Mouse (Mus musculus) forebrain, postnatal 0 days (tissue): Measurements from ENCODE around the gene Gtdc1. TPM values are rescaled to one million over a fixed set of nuclear protein-coding genes. Genes with fewer than 3 reads are reported as not detected.

Experiments
- ATAC-seq: fragments of 200-750 bp; cut with Nextera tagmentation; 2 replicates; pipeline ENCODE4 v1.8.0; 2017; ENCODE audit warnings: mild to moderate bottlenecking, moderate library complexity
- DNase-seq: peaks from one replicate; pipeline ENCODE4 v3.0.0-alpha.2; 2015
- H3K27ac ChIP-seq: fragments of 300-500 bp; sonication (generic); 2 replicates; pipeline ENCODE4 v1.5.1; 2014; ENCODE audit warnings: low read depth, mild to moderate bottlenecking, antibody characterized with exemption, low read length, moderate library complexity, mixed read lengths
- H3K27me3 ChIP-seq: fragments of 300-500 bp; sonication (generic); 2 replicates; pipeline ENCODE4 v1.6.1; 2014; ENCODE audit warnings: mild to moderate bottlenecking, low read length, mixed read lengths; ENCODE audit not compliant: insufficient read depth
- H3K36me3 ChIP-seq: fragments of 300-500 bp; sonication (generic); 2 replicates; pipeline ENCODE4 v1.6.1; 2014; ENCODE audit warnings: mild to moderate bottlenecking, moderate library complexity; ENCODE audit not compliant: insufficient read depth
- H3K4me1 ChIP-seq: fragments of 300-500 bp; sonication (generic); 2 replicates; pipeline ENCODE4 v1.6.1; 2014; ENCODE audit warnings: antibody characterized with exemption; ENCODE audit not compliant: insufficient read depth
- H3K4me2 ChIP-seq: fragments of 300-500 bp; sonication (generic); 2 replicates; pipeline ENCODE4 v1.6.1; 2014; ENCODE audit warnings: low read depth, mild to moderate bottlenecking, moderate library complexity
- H3K4me3 ChIP-seq: fragments of 300-500 bp; sonication (generic); 2 replicates; pipeline ENCODE4 v1.5.1; 2014; ENCODE audit warnings: low read depth, low read length, mixed read lengths
- H3K9ac ChIP-seq: fragments of 300-500 bp; sonication (generic); 2 replicates; pipeline ENCODE4 v1.6.1; 2014; ENCODE audit warnings: mild to moderate bottlenecking
- H3K9me3 ChIP-seq: fragments of 300-500 bp; sonication (generic); 2 replicates; pipeline ENCODE4 v1.6.1; 2016; ENCODE audit warnings: low read length
- CTCF ChIP-seq: sonication (generic); IDR thresholded peaks from 2 replicates; pipeline ENCODE4 v1.5.1; 2016; ENCODE audit warnings: antibody characterized with exemption, control low read depth, low read depth
- WGBS: fragments of 180-500 bp; shearing (Covaris S2); extraction: QIAGEN DNeasy Blood & Tissue Kit; methylation state at CpG from one replicate; pipeline ENCODE4 v1.1.7; 2014; 5-methylcytosine and 5-hydroxymethylcytosine counted together
- polyA plus RNA-seq: library from polyadenylated mRNA; unstranded; fragments of >200 nt; fragmentation: Nextera tagmentation; extraction: Ambion mirVana; gene quantifications from 2 replicates; pipeline ENCODE4 v1.2.1, GENCODE M21; 2015
- total RNA-seq: library from RNA; depleted of rRNA; stranded (reverse); fragments of >200 nt; gene quantifications from 2 replicates; pipeline ENCODE4 v1.2.3, GENCODE M21; 2014

Gene Gtdc1
- total and polyA plus RNA-seq, 2 experiments from 2014 or later: 30.7 to 77.0 TPM

DNA sequence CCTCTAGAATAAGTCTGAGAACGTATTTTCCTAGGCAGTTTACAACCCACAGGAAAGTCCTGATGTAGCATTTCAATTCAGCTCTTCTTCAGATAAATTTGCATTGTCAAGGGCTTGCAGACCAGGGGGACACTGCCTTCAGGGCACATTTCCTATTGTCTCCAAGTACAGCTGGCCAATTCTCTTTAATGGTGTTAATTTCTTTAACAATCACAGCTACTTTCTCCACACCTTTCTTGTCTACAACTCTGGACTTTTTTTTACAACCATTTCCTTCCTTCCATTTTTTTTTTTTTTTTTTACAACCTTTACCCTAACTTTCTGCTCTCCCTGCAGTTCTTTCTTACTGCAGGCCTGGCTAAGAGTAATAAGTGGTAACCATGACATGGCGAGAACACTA, 97.7 kb downstream of the Gtdc1 start:
- 86% methylated on average over 2 of the region's 2 CpGs for WGBS
- no peaks in the 10 kb centered on the region for H3K9me3 ChIP-seq
- H3K4me2 ChIP-seq: no peak overlapping the region
- no peak for ATAC-seq
- no peaks in the 10 kb centered on the region for H3K27me3 ChIP-seq
- no peaks in the 10 kb centered on the region for H3K36me3 ChIP-seq
- no peak overlapping the region for H3K9ac ChIP-seq
- H3K4me1 ChIP-seq: no peaks in the 10 kb centered on the region
- no peak overlapping the region for H3K27ac ChIP-seq
- DNase-seq: no peak
- no peak for TF ChIP-seq CTCF
- H3K4me3 ChIP-seq: no peak overlapping the region

DNA sequence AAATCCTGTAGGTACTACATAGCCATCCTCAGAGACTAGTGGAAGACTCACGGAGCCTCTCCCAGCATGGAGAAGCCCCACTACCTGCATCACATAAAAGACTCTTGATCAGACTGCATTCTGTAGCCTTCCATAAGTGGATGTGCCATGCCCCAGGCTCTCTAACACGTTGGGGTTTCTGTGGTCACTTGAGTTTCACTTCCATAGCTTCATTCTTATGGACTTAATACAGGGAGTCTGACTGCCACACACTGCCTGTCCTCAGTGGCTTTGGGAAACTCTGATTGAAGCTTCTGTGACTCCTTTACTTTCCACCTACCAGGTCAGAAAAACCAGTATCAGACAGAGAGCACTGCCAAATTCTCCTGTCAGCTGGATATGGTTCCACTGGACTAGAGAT, 98.1 kb downstream of the Gtdc1 start:
- H3K36me3 ChIP-seq: no peaks in the 10 kb centered on the region
- H3K4me2 ChIP-seq: no peak overlapping the region
- no peak for TF ChIP-seq CTCF
- H3K27me3 ChIP-seq: no peaks in the 10 kb centered on the region
- ATAC-seq (no peak), DNase-seq (no peak)
- WGBS: 80% methylated on average over 2 of the region's 2 CpGs
- no peaks in the 10 kb centered on the region for H3K9me3 ChIP-seq
- H3K4me3 ChIP-seq: no peak overlapping the region
- H3K9ac ChIP-seq: no peak overlapping the region
- no peaks in the 10 kb centered on the region for H3K4me1 ChIP-seq
- no peak overlapping the region for H3K27ac ChIP-seq

DNA sequence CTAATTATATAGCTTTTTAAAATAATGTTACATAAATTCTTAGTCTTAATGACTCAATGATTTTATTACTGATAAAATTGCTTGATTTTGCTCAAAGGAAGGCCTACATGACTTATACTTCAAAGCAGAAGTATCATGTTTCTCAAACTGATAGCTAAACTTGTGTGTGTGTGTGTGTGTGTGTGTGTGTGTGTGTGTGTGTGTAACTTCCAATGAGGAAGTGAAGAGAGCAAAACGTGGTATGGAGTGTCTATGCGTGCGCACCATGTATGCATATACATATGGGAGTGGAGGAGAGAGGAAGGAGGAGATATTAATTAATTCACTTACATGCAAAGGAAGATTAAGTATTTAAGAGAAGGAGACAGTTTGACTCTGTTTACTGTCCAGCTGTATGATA, 100.8 kb downstream of the Gtdc1 start:
- H3K27ac ChIP-seq: no peak overlapping the region
- H3K9me3 ChIP-seq: no peaks in the 10 kb centered on the region
- ATAC-seq (no peak), DNase-seq (no peak)
- no peak for TF ChIP-seq CTCF
- H3K27me3 ChIP-seq: no peaks in the 10 kb centered on the region
- 97% methylated on average over 3 of the region's 3 CpGs for WGBS
- no peaks in the 10 kb centered on the region for H3K4me1 ChIP-seq
- no peak overlapping the region for H3K4me2 ChIP-seq
- no peaks in the 10 kb centered on the region for H3K36me3 ChIP-seq
- H3K4me3 ChIP-seq: no peak overlapping the region
- H3K9ac ChIP-seq: no peak overlapping the region

DNA sequence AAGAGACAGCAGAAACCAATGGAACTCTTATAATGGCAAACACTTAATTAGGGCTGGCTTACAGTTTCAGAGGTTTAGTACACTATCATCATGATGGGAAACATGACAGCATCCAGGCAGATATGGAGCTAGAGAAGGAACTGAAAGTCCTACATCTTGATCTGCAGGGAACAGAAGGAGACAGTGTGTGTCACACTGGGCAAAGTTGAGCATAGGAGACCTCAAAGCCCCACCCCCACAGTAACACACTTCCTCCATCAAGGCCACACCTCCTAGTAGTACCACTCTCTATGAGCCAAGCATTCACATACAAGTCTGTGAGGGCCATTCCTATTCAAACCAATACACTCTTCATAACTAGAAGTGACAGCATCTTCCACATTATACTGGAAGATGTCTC, 109.7 kb downstream of the Gtdc1 start:
- H3K9ac ChIP-seq: no peak overlapping the region
- DNase-seq (no peak), ATAC-seq (no peak)
- H3K4me3 ChIP-seq: no peak overlapping the region
- H3K27me3 ChIP-seq: no peaks in the 10 kb centered on the region
- H3K27ac ChIP-seq: no peak overlapping the region
- H3K9me3 ChIP-seq: no peaks in the 10 kb centered on the region
- H3K4me1 ChIP-seq: no peaks in the 10 kb centered on the region
- no peak for TF ChIP-seq CTCF
- no peak overlapping the region for H3K4me2 ChIP-seq
- H3K36me3 ChIP-seq: no peaks in the 10 kb centered on the region

DNA sequence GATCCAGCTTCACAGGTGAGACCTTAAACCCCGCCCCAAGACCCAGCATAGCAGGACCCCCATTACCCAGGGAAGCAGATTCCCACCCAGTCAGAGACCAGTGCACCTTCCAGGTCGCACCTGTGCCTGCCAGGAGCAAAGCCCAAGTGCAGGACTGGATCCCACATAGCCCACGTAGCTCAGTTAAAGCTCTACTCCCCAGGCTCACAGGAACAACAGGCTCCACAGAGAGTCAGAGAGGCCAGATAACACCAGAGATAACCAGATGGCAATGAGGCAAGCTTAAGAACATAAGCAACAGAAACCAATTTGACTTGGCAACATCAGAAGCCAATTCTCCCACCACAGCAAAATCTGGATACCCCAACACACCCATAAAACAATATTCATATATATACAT, 113.7 kb downstream of the Gtdc1 start:
- Histone ChIP-seq H3K9ac (no peak overlapping the region), H3K9me3 (no peaks in the 10 kb centered on the region), H3K4me3 (no peak overlapping the region), H3K27ac (no peak overlapping the region), H3K4me1 (no peaks in the 10 kb centered on the region), H3K27me3 (no peaks in the 10 kb centered on the region), H3K4me2 (no peak overlapping the region), H3K36me3 (no peaks in the 10 kb centered on the region)
- ATAC-seq: no peak
- no peak for TF ChIP-seq CTCF
- no peak for DNase-seq
- WGBS: 79% methylated on average over 3 of the region's 3 CpGs

DNA sequence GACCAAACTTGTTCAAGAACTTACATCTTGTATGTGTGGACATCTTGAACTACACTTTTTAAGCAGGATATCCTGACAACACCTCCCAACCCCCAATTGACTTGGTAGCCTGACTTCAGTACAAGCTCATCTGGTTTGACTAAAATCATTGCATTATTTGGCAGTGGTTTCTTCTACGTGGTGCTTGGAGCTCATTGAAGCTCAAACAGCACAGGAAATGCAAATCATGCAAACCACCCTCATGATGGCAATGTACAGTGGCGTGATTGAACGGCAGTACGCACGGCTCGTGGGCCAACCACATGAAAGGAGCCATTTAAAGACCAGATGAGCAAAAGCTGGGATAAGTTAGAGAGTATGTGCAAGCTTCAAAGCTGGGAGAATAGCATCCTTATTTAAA, 123.0 kb downstream of the Gtdc1 start:
- TF ChIP-seq CTCF: no peak
- DNase-seq (no peak), ATAC-seq (no peak)
- WGBS: 80% methylated on average over 6 of the region's 6 CpGs
- no peak overlapping the region for H3K27ac ChIP-seq
- H3K9me3 ChIP-seq: no peaks in the 10 kb centered on the region
- no peaks in the 10 kb centered on the region for H3K4me1 ChIP-seq
- H3K27me3 ChIP-seq: no peaks in the 10 kb centered on the region
- H3K4me3 ChIP-seq: no peak overlapping the region
- H3K4me2 ChIP-seq: no peak overlapping the region
- no peak overlapping the region for H3K9ac ChIP-seq
- no peaks in the 10 kb centered on the region for H3K36me3 ChIP-seq

DNA sequence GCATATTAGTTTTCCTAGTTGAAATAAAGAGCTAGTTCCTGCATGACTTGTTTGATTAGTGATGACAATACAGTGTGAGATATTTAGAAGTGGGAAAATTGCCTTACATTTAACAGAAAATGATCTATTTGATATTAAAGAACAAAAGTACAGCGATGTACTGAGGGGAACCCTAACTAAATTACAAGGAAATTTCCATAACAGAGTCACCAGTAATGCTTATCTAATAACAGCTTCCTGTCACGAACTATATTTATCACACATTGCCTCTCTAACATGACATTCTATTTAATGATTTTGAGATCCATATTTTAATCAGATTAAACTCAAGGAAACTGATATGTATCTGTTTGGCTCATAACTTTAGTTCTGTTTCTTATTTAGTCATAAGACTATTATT, 126.1 kb downstream of the Gtdc1 start:
- H3K36me3 ChIP-seq: no peaks in the 10 kb centered on the region
- no peak for ATAC-seq
- 69% methylated on average over 2 of the region's 2 CpGs for WGBS

DNA sequence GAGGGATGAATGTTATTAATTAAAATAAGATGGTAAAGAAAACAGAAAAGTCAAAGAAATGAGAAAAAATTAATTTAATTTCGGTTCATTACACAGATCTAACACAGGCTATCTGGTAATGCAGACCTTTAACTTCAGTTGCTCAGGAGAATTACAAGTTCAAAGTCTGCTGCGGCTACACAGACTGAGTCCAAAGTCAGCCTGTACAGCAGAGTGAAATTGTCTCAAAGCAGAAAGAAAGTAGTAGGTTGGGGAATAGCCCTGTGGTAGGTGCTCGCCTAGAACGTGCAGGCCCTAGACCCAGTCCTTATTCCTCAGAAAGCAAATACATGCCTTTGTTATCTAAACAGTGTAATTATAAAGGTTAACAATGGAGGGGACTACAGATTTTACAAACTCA, 135.6 kb downstream of the Gtdc1 start:
- Histone ChIP-seq H3K9me3 (no peaks in the 10 kb centered on the region), H3K4me1 (no peaks in the 10 kb centered on the region), H3K9ac (no peak overlapping the region), H3K4me3 (no peak overlapping the region), H3K27me3 (no peaks in the 10 kb centered on the region), H3K27ac (no peak overlapping the region), H3K4me2 (no peak overlapping the region), H3K36me3 (no peaks in the 10 kb centered on the region)
- no peak for ATAC-seq
- no peak for TF ChIP-seq CTCF
- DNase-seq: no peak
- 83% methylated on average over 4 of the region's 4 CpGs for WGBS

More for the DNA sequence above, 126.1 kb downstream of the Gtdc1 start:
- H3K9ac ChIP-seq: no peak overlapping the region
- no peaks in the 10 kb centered on the region for H3K27me3 ChIP-seq
- TF ChIP-seq CTCF: no peak
- no peak overlapping the region for H3K4me2 ChIP-seq
- no peaks in the 10 kb centered on the region for H3K9me3 ChIP-seq
- no peak overlapping the region for H3K4me3 ChIP-seq
- no peaks in the 10 kb centered on the region for H3K4me1 ChIP-seq
- no peak overlapping the region for H3K27ac ChIP-seq
- no peak for DNase-seq
